Mouse (Mus musculus): Measurements from ENCODE around the gene Rph3al.
A peak's percentile ranks its signal among the peaks of the same experiment; 100 is the strongest.

Rph3al gene

DNA sequence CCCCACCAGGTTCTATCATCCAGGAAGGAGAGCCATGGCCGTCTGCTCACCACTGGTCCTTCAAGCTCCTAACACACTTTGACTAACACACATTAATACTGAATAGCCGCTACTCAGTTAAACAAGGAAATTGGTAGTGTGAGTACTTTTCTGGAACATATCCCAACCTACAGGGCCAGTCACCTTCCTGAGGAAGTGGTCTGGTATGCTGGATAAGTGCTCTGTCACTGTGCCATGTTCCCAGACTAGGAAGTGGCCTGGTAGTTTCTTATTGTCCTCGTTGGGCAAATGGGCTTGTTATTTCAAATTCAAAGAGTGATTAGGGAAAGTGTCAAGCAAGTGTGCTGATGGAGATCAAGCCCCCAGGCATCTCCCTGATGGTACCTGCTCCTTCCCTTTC lies 80.4 kb downstream of the Rph3al start:
- no peak for DNase-seq

DNA sequence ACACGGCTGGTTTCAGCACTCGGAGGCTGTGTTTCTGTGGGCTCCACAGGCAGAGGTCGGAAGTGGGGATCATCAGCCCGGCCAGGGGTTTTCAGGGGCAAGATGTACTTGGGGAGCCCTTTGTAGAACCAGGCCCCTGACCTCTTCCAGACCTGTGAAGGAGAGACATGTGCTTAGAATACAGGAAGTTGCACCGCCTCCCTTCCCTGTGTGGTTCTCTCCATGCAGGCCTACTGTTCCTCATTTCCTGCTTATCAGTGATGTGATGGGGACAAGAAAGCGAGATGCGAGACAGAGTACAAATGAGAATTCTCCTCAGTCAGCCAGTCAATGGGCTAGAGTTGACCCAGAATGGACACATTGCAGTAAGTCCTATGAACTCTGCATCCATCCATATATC lies 83.9 kb downstream of the Rph3al start:
- DNase-seq = no peak

DNA sequence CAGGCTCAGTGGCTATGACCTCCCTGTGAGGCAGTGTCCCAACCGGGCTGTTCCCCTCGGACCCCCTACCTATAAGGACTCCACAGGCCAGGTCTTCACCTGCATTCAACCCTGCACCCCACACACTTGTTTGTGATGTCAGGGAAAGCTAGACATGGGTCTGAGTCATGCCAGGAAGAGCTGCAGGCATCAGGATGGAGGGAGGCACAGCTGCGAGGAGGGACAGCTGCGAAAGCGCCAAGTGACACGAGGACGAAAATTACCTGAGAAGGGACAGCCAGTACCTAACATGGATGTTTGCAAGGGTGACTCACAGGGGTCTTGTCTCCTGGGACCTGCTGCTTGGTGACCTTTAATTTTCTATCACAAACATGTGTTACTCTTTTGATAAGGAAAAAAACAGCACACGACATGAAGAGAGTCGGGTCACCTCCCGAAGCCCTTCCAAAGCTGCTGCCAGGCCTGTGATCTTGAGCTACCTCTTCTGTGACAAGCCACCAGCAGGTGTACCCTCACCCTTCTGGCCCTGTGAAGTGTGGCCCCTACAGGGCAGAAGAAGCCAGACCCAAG lies 85.1 kb downstream of the Rph3al start:
- DNase-seq = no peak

DNA sequence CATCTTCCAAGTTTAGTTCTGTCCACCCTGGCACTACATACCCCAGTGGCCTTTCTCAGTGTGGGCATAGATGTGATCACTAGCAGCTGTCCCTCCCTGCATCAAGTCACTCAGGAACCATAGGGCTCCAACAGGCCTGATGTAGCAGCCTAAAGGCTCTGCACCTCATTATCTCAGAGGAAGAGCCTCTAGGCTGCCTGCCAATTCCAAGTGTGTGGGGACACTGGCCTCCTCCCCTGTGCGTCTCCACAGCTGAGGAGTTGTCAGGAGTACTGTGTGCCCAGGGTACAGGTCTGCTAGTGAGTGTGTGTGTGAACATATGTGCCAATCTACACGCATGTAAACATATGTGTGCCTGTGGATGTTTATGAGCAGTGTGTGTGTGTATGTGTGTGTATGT lies 85.7 kb downstream of the Rph3al start:
- no peak for DNase-seq

DNA sequence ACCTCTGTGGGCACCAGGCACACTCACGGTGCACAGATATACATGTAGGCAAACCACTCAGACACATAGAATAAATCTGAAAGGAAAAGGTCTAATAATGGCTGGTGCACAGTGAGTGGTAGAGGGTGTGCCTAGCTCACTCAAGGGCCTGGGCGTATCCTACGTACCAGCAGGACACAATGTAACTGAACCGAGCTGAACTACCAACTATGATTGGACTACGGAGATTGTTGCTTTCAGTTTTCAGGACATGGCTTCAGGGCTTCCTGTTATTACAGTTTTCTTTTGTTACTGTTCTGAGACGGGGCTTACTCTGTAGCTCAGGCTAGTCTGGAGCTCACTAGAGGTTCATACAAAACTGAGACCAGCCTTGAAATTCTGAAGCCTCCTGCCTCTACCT lies 88.7 kb downstream of the Rph3al start:
- DNase-seq = no peak

DNA sequence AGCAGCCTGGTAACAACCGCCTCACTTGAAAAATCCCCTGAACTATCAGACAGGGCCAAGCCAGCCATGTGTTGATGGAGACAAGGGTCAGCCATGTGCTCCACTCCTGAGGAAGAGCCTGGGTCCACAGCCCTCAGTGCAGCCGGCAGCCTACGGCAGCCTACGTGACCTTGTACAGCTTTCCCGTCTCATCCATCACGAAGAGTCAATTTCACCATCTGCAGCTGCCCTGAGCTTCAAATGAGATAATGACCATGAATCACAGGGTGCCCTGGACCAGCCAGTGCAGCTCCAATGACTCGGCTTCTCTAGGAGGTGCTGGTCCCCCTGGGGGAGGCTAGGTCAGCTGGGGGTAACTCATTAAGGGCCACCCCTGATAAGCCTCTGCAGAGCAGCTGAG lies 91.6 kb downstream of the Rph3al start:
- DNase-seq = no peak

DNA sequence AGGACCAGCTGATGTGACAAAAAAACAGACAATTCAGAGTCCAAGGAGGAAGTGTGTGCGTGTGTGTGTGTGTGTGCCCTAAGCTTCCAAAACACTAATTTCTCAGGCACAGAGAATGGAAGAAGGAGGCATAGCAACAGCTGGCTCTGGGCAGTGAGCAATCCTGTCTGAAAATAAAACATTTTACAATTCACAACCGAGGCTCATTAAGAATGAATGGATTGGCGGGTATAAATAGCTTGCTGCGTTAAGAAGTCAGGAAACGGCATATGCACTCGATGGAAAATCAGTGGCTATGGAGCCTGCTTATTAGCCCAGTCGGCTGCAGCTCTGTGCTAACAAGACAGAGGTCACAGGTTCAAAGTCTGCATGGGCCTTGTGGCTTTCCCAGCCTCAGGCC lies 92.6 kb downstream of the Rph3al start:
- DNase-seq = no peak

DNA sequence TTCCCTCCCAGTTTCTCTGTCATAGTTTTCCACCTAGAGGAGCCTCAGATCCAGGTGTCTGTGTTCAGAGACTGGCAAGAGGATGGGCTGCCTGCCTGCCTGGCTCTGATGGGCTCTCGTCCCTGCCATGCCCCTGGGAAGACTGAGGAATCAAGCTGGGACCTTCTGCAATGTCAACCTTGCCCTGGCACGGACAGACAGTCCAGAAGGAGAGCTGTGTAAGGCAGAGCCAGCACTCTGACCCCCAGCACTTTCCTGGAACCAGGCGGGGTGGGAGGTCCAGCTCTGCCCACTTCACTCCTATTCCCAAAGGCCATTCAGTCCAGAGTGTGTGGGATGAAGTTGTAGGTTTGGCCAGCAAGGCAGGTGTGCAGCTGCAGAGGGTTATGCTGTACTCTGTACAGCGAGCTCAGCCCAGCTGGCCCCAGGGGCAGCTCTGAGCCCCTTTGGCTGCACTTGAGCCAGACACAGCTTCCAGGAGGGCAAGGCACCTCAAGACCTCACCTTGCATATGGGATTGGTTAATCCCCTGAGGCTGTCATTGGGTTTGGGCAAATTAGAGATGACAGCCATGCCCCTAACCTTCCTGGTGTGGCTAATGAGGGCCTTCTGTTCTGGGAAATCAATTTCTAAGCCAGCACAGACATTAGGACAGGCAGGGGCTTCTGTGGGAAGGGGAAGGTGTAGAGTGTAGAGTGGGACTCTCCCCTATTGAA lies 95.2 kb downstream of the Rph3al start:
- DNase-seq = peak; percentile 58

DNA sequence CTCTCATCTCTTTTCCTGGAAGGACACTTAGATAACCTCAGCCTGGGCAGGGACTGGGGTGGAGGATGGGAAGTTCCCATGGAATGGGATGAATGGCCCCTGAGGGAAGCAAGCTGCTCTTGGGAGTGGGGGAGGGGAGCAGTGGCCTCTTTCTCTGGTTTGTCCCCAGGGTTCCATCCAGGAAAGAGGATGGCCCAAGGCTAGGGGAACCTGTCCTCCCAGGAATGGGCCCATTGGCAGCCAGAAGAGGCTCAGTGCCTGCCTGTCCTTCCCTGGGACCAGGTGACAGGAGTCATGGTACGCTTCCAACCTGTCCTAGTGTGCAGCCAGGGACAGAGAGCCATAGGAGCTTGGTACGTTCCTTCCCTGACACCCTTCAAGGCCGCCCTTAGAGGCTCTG lies 96.7 kb downstream of the Rph3al start:
- DNase-seq = no peak

DNA sequence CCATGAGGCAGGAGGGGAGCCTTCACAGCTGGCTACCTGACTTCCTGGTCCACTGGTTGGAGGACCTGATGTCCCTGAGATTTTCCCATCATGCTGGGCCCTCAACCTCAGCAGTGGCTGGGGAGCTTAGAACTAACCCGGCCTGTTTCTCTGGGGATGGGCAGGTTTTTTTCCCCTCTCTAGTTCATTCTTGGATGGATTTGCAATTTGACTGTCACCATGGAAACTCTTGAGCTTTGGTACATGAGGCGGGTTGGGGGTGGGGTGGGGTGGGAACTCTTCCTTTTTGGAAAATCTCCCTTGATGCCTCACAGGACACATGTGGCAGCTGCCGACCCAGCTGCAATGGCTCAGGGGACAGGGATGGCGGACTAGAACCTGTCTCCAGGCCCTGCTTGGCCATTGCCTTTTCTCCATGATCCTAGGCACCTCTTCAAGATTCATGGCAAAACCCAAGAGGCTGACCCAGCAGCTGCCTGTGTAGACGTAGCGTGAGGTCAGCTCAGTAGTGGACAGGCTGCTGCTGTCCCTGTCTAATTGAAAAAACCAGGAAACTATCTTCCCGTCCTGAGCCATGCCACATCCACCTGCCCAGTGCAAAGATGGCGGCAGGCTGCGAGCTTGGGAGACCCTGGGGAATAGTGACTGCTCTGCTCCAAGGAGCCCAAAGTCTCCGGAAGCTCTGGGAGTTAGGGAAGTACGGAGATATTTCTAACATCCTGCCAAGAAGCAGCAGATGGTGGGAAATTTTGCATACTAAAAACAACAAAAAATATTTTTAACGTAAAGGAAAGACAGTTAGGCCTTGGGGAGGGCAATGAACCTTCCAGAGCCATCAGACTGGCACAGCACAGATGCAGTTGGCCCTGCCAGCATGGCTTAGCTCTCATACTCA lies 98.4 kb downstream of the Rph3al start:
- no peak for DNase-seq

DNA sequence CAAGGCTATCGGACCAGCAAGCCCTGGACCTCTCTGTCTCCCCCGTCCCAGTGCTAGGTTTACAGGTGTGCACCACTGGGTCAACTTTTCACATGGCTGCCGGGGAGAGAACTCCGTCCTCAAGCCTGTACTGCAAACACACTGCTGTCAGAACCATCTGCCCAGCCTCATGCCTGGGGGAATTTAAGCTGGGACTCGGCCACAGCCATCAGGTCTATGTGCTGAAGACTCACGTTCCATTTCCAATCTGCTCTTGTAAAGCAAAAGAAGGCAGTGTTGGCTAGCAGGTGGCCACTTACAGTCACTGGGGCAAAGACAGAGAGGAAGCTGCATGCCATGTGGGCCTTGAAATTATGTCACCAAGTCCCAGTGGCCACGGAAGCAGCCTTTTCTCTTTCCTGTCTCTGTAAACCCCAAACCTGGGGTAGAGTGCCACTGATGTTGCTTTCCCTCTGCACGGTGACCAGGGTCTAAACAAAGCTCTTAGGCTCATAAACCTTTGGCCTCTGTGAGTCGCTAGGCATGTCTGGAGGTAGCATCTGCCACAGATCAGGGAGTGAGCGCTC lies 99.3 kb downstream of the Rph3al start:
- DNase-seq = no peak

DNA sequence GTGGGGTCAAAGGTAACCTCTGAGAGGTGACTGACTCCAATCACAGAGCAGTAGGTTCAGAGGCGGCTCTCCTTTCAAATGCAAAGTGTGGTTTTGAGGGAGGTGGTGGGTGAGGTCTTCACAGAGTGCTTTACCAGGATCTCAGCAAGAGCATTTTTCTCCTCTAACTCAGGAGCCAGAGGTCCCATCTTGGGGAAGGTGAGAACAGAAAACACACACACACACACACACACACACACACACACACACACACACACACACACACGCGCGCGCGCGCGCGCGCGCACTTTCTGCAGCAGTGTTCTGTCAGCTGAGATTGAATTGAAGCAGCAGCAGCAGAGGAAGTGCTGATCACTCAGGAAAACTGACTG lies 102.0 kb downstream of the Rph3al start:
- DNase-seq = no peak

DNA sequence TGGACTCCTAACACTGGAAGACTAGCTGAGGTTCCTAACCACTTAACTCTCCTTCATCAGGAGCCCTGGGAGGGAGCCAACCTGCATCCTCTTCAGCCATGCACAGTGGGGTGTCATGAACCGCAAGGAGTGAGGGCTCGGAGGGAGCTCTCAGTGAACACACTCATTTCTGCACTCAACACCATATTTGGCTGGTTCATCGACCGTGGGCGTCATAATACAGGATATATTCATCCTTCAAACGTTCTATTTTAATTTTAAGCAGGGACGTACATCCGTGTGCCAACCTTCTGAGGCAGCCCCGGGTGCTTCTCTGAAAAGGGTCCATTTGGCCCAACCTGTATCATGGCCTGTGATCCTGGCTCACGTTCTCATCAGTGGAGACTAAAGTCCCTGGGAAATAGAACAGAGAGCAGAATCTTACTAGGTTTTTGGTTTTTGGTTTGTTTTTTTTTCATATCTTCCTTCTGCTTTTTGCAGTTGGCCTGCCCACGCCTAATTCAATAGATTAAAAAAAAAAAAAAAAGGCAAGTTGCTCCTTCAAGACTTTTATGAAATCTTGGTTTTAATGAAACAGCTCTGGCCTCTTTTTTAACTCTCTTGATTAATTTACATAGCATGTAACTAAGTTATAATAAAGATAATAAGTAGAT lies 102.5 kb downstream of the Rph3al start:
- no peak for DNase-seq

DNA sequence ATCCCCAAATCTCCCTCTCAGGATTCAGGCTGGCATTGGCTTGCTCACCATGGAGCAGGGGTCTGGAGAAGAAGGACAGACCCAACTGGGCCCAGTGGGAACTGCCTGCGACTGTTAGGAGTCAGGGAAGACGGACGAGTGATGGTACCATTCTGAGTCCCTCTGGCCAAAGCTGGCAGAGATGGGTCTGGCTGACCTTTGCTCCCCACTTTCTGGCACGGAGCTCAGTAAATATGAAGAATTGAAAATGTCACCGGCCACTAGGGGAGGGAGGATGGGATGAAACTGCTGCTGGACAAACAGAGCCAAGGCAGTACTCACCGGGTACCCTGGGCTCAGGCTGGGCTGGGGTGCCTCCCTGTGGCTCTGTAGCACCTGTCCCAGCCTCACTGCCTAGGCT lies 105.1 kb downstream of the Rph3al start:
- no peak for DNase-seq

DNA sequence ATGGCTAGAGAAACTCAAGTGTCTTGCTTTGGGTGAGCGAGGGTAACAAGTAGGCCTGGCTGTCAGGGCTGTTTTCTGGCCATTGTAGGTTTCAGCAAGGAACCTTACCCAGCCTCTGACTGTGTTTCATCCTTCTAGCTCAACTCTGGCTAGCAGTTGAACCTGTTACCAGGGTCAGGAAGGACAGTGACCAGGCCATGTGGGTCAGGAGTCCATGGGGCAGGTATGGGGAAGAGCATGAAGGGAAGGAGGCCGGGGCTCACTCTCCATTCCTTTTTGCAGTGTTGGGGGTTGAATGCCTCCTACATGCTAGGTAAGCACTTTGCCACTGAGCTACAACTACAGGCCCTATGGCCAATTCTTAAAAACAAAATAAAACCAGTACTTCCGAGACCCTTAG lies 107.8 kb downstream of the Rph3al start:
- DNase-seq = no peak

DNA sequence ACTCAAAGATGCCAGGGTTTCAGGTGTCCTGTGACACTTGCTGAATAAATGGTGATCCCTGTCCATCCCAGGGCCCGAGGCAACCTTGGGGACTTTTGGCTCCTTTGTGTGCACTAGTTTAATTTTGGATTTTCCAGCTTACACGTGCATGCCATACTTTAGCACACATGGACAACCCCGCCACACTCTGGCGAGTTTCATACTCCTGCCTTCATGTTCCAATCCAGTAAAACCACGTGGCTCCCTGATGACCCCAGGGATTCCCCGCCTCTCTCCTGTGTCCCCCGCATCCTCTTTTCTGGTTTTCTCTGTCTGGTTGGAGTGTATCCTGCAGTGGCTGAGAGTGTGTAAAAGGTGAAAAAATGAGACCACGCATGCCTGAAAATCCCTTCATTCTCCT lies 110.8 kb downstream of the Rph3al start:
- DNase-seq = no peak

DNA sequence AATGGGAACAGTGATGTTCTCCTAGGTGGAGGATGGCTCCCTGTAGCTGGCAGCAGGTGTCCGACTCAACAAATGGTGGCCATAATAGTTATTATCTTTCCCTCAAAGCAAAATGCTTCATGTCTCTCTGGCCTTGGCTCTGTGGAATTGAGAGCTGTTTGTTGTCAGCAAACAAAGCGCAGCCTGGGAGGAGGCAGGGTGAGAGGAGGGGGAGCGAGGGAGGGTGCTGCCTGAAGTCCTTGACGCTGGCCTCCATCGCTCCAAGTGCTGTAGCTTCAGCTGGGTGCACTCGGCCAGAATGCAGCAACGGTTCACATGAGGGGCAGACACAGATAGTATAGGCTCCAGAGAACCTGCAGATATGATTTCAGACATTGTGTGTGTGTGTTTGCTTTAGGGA lies 114.7 kb downstream of the Rph3al start:
- no peak for DNase-seq

DNA sequence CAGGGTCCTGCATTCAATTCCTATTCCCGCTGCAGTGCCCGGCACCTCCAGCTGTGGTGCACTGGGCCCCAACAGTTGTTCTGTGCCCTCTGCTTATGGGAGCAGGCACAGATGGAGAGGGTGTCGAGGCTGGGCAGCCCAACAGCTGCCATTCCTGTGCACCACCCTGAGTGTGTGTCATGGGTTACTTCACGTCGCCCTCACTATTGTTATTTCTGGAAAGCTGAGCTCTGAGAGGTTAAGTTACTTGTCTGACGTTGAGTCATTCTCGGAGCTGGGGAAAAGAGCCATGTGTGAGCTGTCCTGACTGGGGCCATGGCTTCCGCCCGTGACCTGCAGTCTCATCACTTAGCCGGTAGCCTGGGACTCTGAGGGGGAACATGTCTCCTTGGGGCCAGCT lies 125.1 kb downstream of the Rph3al start:
- no peak for DNase-seq

DNA sequence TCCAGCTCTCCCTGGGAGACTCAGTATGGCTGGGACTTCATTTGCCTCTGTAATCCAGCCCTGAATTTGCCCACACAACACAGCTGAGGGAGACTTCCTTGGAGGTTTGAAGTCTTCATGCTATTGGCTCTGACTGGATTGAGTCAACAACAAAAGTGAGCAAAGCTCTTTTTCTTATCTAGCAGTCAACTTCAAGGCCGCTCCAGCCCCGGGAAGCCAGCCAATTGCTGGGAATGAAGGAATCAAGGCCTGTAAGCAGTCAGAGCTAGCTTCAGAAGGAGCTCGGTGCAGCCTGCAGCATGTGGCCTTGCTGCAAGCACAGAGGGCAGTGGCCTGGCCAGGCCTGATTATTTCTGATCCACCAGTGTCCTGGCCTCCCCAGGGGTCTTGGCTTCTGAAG lies 126.3 kb downstream of the Rph3al start:
- DNase-seq = peak; percentile 26

DNA sequence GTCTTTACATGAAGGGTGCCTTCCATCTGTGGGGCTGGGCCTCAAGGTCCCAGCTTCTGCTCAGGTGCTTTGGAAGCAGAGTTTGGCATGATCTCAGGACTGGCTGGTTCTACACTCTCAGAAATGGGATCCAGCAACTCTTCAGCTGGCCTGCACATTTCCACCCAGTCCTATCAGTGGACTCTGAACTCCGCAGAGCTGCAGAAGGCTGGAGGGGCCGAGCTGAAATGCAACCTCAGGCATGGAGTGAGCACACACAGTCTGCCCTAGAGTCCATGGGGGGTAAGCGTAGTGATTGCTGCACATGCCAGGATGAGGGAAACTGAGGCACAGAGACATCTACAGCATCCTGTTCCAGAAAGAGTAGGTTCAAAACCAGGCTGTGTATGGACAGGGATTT lies 127.7 kb downstream of the Rph3al start:
- no peak for DNase-seq

DNA sequence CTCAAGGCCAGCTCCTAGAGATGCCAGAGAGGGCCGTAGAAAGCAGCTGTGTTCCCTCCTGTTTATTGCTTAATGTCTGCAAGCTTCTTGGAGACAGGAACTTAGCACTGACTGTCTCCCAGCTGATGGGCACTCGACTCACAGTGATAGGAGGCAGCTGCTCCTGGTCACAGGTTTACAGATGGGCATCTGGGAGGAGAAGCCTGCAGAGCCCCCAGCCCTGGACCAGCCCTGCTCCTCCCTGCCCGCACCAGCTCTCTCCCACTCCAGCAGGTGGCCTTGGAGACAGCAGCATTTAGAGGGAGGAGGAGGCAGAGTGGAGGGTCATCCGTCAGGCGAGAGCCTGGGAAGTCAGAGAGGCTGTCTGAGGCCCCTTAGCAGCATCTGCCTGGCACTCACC lies 130.7 kb downstream of the Rph3al start:
- no peak for DNase-seq

DNA sequence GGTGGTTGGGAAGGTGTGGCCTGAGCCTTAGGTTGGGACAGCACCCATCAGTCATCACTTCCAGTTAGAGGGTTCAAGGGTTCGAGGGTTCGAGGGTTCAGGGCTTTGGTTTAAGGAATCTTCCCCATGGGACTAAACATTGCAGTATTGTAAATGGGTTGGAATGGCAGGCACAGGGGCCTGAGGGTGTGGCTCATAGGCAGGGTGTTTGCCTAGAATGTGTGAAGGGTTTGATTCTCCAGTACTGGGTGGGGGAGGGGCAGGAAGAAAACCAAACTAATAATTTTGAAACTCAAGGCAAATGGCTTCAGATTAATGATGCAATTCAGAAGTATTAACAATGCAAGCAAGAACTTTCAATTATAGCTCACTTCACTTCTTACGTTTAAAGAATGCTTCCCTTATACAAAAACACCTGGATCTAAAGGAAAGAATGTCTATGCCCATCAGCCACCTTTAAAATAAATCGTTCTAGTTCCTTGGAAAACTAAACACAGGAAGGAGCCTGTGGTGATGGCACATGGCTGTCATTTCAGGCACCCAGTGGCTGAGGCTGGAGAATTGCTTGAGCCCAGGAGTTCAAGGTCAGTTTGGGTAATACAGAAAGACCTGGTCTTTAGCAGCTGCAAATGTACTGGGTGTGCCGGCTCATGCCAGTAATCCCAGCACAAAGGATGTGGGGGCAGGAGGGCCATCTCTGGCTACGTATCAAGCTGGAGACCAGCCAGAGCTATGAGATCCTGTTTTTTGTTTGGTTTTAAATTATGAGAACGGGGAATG lies 136.3 kb downstream of the Rph3al start:
- no peak for DNase-seq

DNA sequence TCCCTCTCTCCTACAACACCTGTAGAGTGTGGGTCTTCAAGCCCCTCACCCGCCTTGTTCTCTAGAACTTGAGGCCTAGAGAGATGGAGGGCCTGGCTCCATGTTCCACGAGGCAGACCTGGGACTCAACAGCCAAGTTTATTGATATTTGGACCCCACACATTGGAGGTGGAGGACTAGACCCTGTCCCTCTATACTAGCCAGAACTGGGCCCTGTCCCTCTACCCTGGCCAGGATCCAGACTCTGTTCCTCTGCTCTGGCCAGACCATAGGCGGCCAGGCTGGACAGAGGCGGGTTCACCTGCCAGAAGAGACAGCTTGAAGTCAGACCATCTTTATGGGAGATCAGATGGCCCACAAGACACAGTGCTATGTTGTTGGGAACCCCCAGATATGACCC lies 136.9 kb downstream of the Rph3al start:
- DNase-seq = no peak
